ENCODE assay signal across 8 mouse cellular contexts in the genomic region with DNA sequence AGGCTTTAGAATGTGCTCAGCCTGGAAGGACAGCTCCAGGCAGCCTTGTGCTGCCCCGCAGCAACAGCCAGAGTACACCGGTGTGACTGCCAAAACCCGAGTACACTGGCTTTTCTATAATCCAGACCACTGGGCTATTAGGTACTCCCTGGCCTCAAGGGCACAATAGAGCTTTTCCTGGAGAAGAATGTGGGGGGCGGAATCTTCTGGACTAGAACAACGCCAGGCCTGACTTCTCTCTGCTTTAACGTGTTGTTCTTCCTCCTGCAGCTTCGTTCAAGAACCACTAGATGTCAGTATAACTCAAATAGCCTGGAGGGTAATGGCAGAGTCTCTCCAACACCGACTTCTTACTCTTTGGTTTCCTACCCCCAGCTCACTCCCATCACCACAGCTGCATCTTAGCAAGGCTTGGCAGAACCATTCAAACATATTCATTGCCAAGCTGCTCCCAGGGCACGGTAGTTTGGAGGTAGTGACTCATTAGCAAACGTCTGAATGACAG.
DNase-seq lines count a peak whose midpoint lies in the region; ATAC-seq and TF ChIP-seq lines count a peak whose summit lies in the region.

No protein-coding gene starts in this region.

- peak; percentile 86 for ATAC-seq in cerebellum, adult (ENCODE audit: insufficient number of reproducible peaks, low FRiP score, low TSS enrichment)
- peak; percentile 88 for ATAC-seq in forebrain, embryonic 13.5 days
- ATAC-seq in lung, embryonic 14.5 days (ENCODE audit: insufficient read depth), result peak; percentile 92
- peak; percentile 92 for ATAC-seq in neural tube, embryonic 15.5 days (ENCODE audit: low FRiP score)
- no peak for ATAC-seq in inflammation-experienced regulatory T-cells, adult 6 months

- H3K4me3 ChIP-seq in forebrain, embryonic 13.5 days, result no peak overlapping the region
- H3K4me3 ChIP-seq in lung, embryonic 14.5 days (ENCODE audit: low read depth, low read length), result no peak overlapping the region
- H3K4me3 ChIP-seq in neural tube, embryonic 15.5 days (replicated peaks), result no peak overlapping the region

- TF ChIP-seq CTCF in lung, embryonic 14.5 days (IDR thresholded peaks at IDR 0.05; ENCODE audit: low read depth), result peak; percentile 90

- peak; percentile 66 for DNase-seq in MN1 (ENCODE audit: low spot score)
- peak; percentile 42 to 62 for DNase-seq in heart, postnatal 14 days
- DNase-seq in kidney, postnatal 36 days, result peak; percentile 31 to 47
- DNase-seq in lung, embryonic 14.5 days, result peak; percentile 88

- no peak overlapping the region for H3K9ac ChIP-seq in forebrain, embryonic 13.5 days
- H3K9ac ChIP-seq in lung, embryonic 14.5 days, result no peak overlapping the region
- H3K9ac ChIP-seq in neural tube, embryonic 15.5 days (replicated peaks), result no peak overlapping the region

- H3K27me3 ChIP-seq in forebrain, embryonic 13.5 days, result peaks cover 2% of the 10 kb centered on the region; the same call in 1 of the 2 replicates
- H3K27me3 ChIP-seq in lung, embryonic 14.5 days (ENCODE audit: insufficient read depth, low read length), result no peaks in the 10 kb centered on the region
- H3K27me3 ChIP-seq in neural tube, embryonic 15.5 days (replicated peaks), result no peaks in the 10 kb centered on the region

- no peaks in the 10 kb centered on the region for H3K9me3 ChIP-seq in forebrain, embryonic 13.5 days (replicated peaks)
- no peaks in the 10 kb centered on the region for H3K9me3 ChIP-seq in lung, embryonic 14.5 days (ENCODE audit: low read depth, low read length)
- H3K9me3 ChIP-seq in neural tube, embryonic 15.5 days (replicated peaks), result no peaks in the 10 kb centered on the region

- H3K4me1 ChIP-seq in forebrain, embryonic 13.5 days, result no peaks in the 10 kb centered on the region
- H3K4me1 ChIP-seq in lung, embryonic 14.5 days (ENCODE audit: insufficient read depth), result no peaks in the 10 kb centered on the region
- H3K4me1 ChIP-seq in neural tube, embryonic 15.5 days, result peaks cover 3% of the 10 kb centered on the region; the same call in 1 of the 2 replicates

- no peak overlapping the region for H3K4me2 ChIP-seq in forebrain, embryonic 13.5 days
- H3K4me2 ChIP-seq in lung, embryonic 14.5 days, result no peak overlapping the region; the same call in 1 of the 2 replicates
- H3K4me2 ChIP-seq in neural tube, embryonic 15.5 days, result no peak overlapping the region

- intact Hi-C loops in heart, postnatal 14 days (cut with DNase I), result loop anchor here (1.0 to 5.0 kb wide), 3 partner anchors 102 to 269 kb away; no protein-coding TSS in a partner anchor

- H3K36me3 ChIP-seq in forebrain, embryonic 13.5 days (ENCODE audit: poor library complexity, severe bottlenecking), result 0 out of 2 replicates have a peak, but pooled peaks cover under 1% of the 10 kb centered on the region
- no peaks in the 10 kb centered on the region for H3K36me3 ChIP-seq in lung, embryonic 14.5 days (ENCODE audit: insufficient read depth)
- H3K36me3 ChIP-seq in neural tube, embryonic 15.5 days, result no peaks in the 10 kb centered on the region

- H3K27ac ChIP-seq in forebrain, embryonic 13.5 days, result no peak overlapping the region
- H3K27ac ChIP-seq in lung, embryonic 14.5 days (ENCODE audit: low read depth), result no peak overlapping the region
- H3K27ac ChIP-seq in neural tube, embryonic 15.5 days (replicated peaks), result no peak overlapping the region

- 9% methylated on average over 10 of the region's 10 CpGs for WGBS in forebrain, embryonic 13.5 days
- WGBS in lung, embryonic 14.5 days, result 15% methylated on average over 10 of the region's 10 CpGs
- WGBS in neural tube, embryonic 15.5 days, result 13% methylated on average over 10 of the region's 10 CpGs
